Mouse (Mus musculus) spleen, adult 2 months (tissue): ENCODE measurements at regions not wholly inside any gene's neighbourhood (a gene's known extent, or its start where the extent isn't known, plus 50 kb on each side); places are given as distances from the start of the nearest gene placed in this dataset.

ENCODE experiments used
- CTCF ChIP-seq: fragments of 200-500 bp; IDR thresholded peaks from 2 replicates; pipeline ENCODE4 v1.5.1; 2011; ENCODE audit warnings: mild to moderate bottlenecking, inconsistent platforms; ENCODE audit not compliant: insufficient read depth, insufficient read length, insufficient replicate concordance; ENCODE audit errors: extremely low read depth
- POLR2A ChIP-seq: fragments of 200-500 bp; IDR thresholded peaks from 2 replicates; pipeline ENCODE4 v1.6.1; 2011; ENCODE audit warnings: low read depth, low read length, inconsistent platforms

GRCm38 (mm10) chrX:11901791-11902190 lies 258.4 kb downstream of the Bcor start:
- TF ChIP-seq CTCF (no peak), POLR2A (no peak)
